Mouse (Mus musculus) E14TG2a.4 (cell line): ENCODE data around the gene Caskin1.

Source experiments
- H3K27me3 ChIP-seq: 2 replicates; pipeline ENCODE4 v1.6.1; 2014; ENCODE audit warnings: low read length, control low read depth; ENCODE audit not compliant: insufficient read depth
- H3K36me3 ChIP-seq: 2 replicates; pipeline ENCODE4 v1.6.1; 2014; ENCODE audit warnings: low read length, control low read depth; ENCODE audit not compliant: insufficient read depth
- H3K4me1 ChIP-seq: replicated peaks from 2 replicates; pipeline ENCODE4 v1.6.1; 2014; ENCODE audit warnings: low read depth, low read length, control low read depth
- H3K4me3 ChIP-seq: replicated peaks from 2 replicates; pipeline ENCODE4 v1.5.1; 2014; ENCODE audit warnings: mild to moderate bottlenecking, low read length
- H3K9me3 ChIP-seq: 2 replicates; pipeline ENCODE4 v1.6.1; 2014; ENCODE audit warnings: low read length, control low read depth
- CTCF ChIP-seq: conservative IDR thresholded peaks from 2 replicates; pipeline ENCODE4 v1.5.1; 2014; ENCODE audit warnings: low read length
- NANOG ChIP-seq: IDR thresholded peaks from 2 replicates; pipeline ENCODE4 v1.6.1; 2014; ENCODE audit warnings: borderline replicate concordance, low read length, mixed read lengths
- POU5F1 ChIP-seq: IDR thresholded peaks from 2 replicates; pipeline ENCODE4 v1.6.1; 2014; ENCODE audit warnings: low read length, borderline replicate concordance

The Caskin1 gene

GRCm38 (mm10) chr17:24488186-24488661, at the start of gene Caskin1:
Caskin1 (plus strand) TSS chr17:24488601.
- Histone ChIP-seq H3K4me1 (peaks cover 41% of the 10 kb centered on the region), H3K27me3 (peaks cover 55% of the 10 kb centered on the region), H3K4me3 (peak within 1 kb of the TSS; percentile 89), H3K36me3 (no peaks in the 10 kb centered on the region), H3K9me3 (no peaks in the 10 kb centered on the region)
- no peak for TF ChIP-seq POU5F1
- TF ChIP-seq NANOG = no peak

DNA sequence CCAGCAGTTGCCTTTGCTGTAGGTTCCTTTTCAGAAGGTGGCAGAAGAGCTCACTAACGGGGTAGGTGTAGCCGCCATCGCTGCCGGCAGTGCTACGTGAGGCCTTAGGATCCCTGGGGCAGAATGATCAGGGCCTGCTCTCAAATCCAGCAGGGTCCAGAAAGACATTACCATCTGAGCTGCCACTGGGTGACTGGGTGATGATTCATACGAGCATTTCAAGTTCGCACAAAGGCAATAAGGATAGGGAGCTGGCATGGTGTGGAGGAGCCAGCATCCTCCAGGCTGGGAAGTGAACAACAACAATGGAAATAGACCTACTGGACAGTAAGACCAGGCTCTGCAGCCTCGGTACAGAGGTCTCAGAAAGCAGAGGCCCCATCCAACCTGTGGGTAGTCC, 48.0 kb upstream of the Caskin1 start:
- no peaks in the 10 kb centered on the region for H3K27me3 ChIP-seq
- TF ChIP-seq NANOG (no peak), CTCF (no peak), POU5F1 (no peak)
- peaks cover 33% of the 10 kb centered on the region for H3K4me1 ChIP-seq
- peaks cover 62% of the 10 kb centered on the region for H3K36me3 ChIP-seq
- H3K9me3 ChIP-seq = no peaks in the 10 kb centered on the region
- H3K4me3 ChIP-seq = no peak overlapping the region

GRCm38 (mm10) chr17:24441148-24441547, 47.3 kb upstream of the Caskin1 start:
- Histone ChIP-seq H3K9me3 (no peaks in the 10 kb centered on the region), H3K36me3 (peaks cover 62% of the 10 kb centered on the region), H3K27me3 (no peaks in the 10 kb centered on the region), H3K4me1 (peaks cover 29% of the 10 kb centered on the region), H3K4me3 (no peak overlapping the region)
- no peak for TF ChIP-seq NANOG
- TF ChIP-seq POU5F1 = no peak
- peak; percentile 28 for TF ChIP-seq CTCF

DNA sequence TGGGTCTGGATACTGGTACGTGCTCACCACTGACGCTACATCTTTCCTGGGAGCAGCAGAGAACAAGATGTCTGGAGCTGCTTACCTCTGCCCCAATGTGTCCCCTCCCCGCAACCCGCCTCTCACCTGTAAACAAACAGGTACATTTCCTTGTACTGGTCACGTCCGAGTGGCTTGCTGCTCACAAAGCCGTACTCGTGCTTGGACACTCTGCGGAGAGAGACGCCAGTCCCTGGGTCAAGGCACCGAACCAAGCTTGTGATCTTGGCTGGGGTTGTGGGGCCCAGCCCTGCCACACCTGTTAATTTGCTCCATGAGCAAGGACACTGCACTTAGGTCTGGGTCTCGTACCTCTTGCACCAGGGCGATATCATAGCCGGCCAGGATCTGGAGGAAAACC, 46.3 kb upstream of the Caskin1 start:
- peaks cover 70% of the 10 kb centered on the region for H3K36me3 ChIP-seq
- no peak for TF ChIP-seq CTCF
- no peak for TF ChIP-seq NANOG

GRCm38 (mm10) chr17:24442632-24443155, 45.7 kb upstream of the Caskin1 start, which contains the start of gene Dnase1l2:
Dnase1l2 (minus strand) TSS chr17:24443105.
- H3K4me3 ChIP-seq = peak within 1 kb of the TSS; percentile 29; the same call in 1 of the 2 replicates
- no peaks in the 10 kb centered on the region for H3K27me3 ChIP-seq
- H3K9me3 ChIP-seq = no peaks in the 10 kb centered on the region
- H3K36me3 ChIP-seq = peaks cover 71% of the 10 kb centered on the region
- peaks cover 29% of the 10 kb centered on the region for H3K4me1 ChIP-seq
- TF ChIP-seq CTCF = no peak
- TF ChIP-seq NANOG = no peak
- TF ChIP-seq POU5F1 = no peak

More for the DNA sequence above, 46.3 kb upstream of the Caskin1 start:
- Histone ChIP-seq H3K27me3 (no peaks in the 10 kb centered on the region), H3K4me3 (peak overlapping the region; percentile 29; the same call in 1 of the 2 replicates), H3K9me3 (no peaks in the 10 kb centered on the region), H3K4me1 (peaks cover 29% of the 10 kb centered on the region)

GRCm38 (mm10) chr17:24443409-24443808, 45.0 kb upstream of the Caskin1 start:
- no peak overlapping the region for H3K4me3 ChIP-seq
- TF ChIP-seq NANOG = no peak
- TF ChIP-seq CTCF = no peak
- no peak for TF ChIP-seq POU5F1
- H3K36me3 ChIP-seq = peaks cover 72% of the 10 kb centered on the region
- peaks cover 29% of the 10 kb centered on the region for H3K4me1 ChIP-seq
- no peaks in the 10 kb centered on the region for H3K27me3 ChIP-seq
- H3K9me3 ChIP-seq = no peaks in the 10 kb centered on the region

GRCm38 (mm10) chr17:24446590-24446989, 41.8 kb upstream of the Caskin1 start:
- Histone ChIP-seq H3K4me3 (no peak overlapping the region), H3K36me3 (peaks cover 88% of the 10 kb centered on the region)
- TF ChIP-seq CTCF = no peak
- TF ChIP-seq NANOG = no peak
- TF ChIP-seq POU5F1 = no peak

DNA sequence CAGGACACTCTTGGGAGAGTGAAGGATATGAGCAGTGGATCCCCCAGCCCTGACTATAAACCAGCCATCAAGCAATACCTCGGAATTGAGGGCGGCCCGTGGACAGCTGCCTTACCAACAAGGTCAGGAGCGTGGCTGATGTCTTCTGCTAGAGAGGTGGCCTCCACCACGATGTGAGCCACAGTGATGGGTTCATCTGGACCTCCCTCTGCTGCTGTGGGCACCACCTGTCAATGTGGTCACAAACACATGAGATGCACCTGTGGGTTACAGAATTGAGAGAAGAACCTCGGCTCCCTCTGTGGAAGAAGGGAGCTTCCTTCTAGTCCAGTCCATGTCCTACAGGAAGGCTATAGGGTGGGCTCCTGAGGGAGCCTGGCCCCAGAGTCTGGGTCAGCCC, 38.9 kb upstream of the Caskin1 start:
- Histone ChIP-seq H3K4me1 (peaks cover 21% of the 10 kb centered on the region), H3K9me3 (no peaks in the 10 kb centered on the region), H3K36me3 (peaks cover 82% of the 10 kb centered on the region), H3K4me3 (no peak overlapping the region), H3K27me3 (no peaks in the 10 kb centered on the region)
- TF ChIP-seq NANOG = no peak

More at GRCm38 (mm10) chr17:24446590-24446989, 41.8 kb upstream of the Caskin1 start:
- no peaks in the 10 kb centered on the region for H3K9me3 ChIP-seq
- H3K4me1 ChIP-seq = peaks cover 25% of the 10 kb centered on the region
- H3K27me3 ChIP-seq = no peaks in the 10 kb centered on the region

GRCm38 (mm10) chr17:24451220-24451619, 37.2 kb upstream of the Caskin1 start:
- Histone ChIP-seq H3K9me3 (no peaks in the 10 kb centered on the region), H3K4me3 (no peak overlapping the region), H3K36me3 (peaks cover 65% of the 10 kb centered on the region), H3K4me1 (peaks cover 18% of the 10 kb centered on the region), H3K27me3 (no peaks in the 10 kb centered on the region)
- no peak for TF ChIP-seq NANOG
- TF ChIP-seq POU5F1 = no peak
- TF ChIP-seq CTCF = no peak
